Mouse (Mus musculus): ENCODE measurements around the gene Dtymk. TPM values are rescaled to one million over a fixed set of nuclear protein-coding genes. Genes with fewer than 3 reads are reported as not detected.
A peak's percentile ranks its signal among the peaks of the same experiment; 100 is the strongest.

The Dtymk gene
- polyA plus RNA-seq, 1 experiment = 45.2 TPM

DNA sequence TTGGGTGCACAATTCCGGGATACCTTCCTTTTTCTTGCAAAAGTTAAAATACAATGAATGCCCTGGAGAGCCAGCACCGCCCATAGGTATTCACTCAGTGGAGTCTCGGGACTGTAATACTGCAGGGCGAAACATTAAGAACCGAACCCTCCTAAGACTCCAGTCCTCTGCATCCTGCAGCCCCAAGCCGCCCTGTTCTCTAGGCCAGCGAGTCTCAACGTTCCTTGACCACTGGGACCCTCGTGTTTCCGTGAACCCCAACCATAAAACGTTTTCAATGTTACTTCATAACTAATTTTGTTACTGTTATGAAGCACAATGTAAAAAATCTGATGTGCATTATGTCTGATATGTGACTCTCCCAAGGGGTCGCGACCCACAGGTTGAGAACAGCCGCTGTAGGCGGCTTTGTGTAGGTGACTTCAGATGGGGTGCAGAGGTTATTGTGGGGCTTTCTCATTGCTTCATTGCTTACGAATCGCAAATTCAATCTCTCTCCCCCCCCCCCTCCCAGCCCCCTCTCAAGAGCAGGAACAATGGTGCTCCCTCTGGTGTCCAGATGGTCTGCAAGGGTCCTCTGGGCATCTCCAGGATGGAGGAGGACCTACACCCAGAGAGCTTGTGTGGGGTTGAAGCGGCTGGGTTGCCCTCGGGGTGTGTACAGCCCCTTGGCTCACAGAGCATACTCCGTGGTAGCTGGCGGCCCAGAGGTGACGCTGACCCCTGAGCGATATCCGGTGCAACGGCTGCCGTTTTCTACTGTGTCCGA lies 24.2 kb upstream of the Dtymk start:
- no peaks in the 10 kb centered on the region for H3K27me3 ChIP-seq (replicated peaks)
- peaks cover 32% of the 10 kb centered on the region for H3K36me3 ChIP-seq (replicated peaks; ENCODE audit: low read length)
- H3K4me1 ChIP-seq = peaks cover 37% of the 10 kb centered on the region
- no peaks in the 10 kb centered on the region for H3K9me3 ChIP-seq
- TF ChIP-seq GATA1 (IDR thresholded peaks at IDR 0.05; ENCODE audit: borderline replicate concordance, low read length) (no peak), FLI1 (IDR thresholded peaks at IDR 0.05; ENCODE audit: low read length) (no peak)
- peak overlapping the region; percentile 99 for H3K4me3 ChIP-seq (replicated peaks)

DNA sequence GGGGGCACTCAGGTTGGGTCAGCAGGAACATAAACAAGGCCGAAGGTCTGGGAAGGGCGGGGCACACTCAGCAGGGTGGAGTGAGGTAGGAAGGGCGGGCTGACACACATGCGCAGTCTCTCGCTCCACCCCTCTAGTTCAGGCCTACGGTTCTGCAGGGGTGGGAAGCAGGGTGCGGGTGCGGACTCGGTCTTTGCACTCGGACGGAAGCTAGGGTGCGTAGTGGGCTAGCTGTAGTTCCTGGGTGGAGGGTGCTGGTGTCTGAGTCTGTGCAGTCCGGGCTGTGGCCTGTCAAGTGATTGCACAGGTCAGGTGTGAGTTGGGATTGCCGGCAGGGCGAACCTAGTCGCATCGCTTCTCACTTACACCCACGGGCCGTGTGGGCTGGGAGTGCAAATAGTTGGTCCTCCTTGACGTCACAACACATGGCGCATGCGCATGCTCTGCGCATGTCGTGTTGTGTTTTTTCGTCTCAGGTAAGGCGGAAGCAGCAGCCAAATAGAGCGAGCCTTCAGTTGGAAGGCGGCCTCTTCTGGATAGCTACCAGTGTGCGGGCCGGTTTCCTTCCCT lies 23.5 kb upstream of the Dtymk start:
- Histone ChIP-seq H3K4me3 (replicated peaks) (peak overlapping the region; percentile 99), H3K27me3 (replicated peaks) (no peaks in the 10 kb centered on the region), H3K9me3 (no peaks in the 10 kb centered on the region), H3K4me1 (peaks cover 37% of the 10 kb centered on the region), H3K36me3 (replicated peaks; ENCODE audit: low read length) (peaks cover 40% of the 10 kb centered on the region)
- TF ChIP-seq FLI1 (IDR thresholded peaks at IDR 0.05; ENCODE audit: low read length) (no peak), GATA1 (IDR thresholded peaks at IDR 0.05; ENCODE audit: borderline replicate concordance, low read length) (no peak)

DNA sequence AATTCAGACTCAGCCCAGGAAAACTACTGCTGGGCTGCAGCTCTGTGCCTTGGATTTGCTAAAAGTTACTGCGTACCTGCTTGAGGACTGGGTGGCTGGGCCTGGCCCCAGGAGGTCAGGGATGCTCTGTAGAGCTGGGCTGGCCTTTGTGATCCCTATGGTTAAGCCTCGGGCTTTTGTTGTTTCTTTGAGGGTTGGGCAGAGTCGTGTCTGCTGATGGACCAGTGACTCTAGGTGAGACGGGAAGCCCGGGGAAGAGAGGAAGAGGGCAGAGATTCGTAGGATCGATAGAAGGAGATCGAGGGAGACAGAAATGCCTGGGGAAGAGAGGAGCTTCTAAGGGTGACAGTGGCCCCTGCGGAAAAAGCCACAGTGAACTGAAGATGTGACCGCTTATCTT lies 22.9 kb upstream of the Dtymk start, which contains the start of gene D2hgdh:
TSS of gene D2hgdh (plus strand) at position 301 of the 400 bp plus-strand sequence.
- Histone ChIP-seq H3K36me3 (replicated peaks; ENCODE audit: low read length) (peaks cover 41% of the 10 kb centered on the region), H3K4me3 (replicated peaks) (peak within 1 kb of the TSS; percentile 99), H3K4me1 (peaks cover 37% of the 10 kb centered on the region), H3K9me3 (no peaks in the 10 kb centered on the region), H3K27me3 (replicated peaks) (no peaks in the 10 kb centered on the region)
- TF ChIP-seq GATA1 (IDR thresholded peaks at IDR 0.05; ENCODE audit: borderline replicate concordance, low read length) (no peak), FLI1 (IDR thresholded peaks at IDR 0.05; ENCODE audit: low read length) (no peak)

DNA sequence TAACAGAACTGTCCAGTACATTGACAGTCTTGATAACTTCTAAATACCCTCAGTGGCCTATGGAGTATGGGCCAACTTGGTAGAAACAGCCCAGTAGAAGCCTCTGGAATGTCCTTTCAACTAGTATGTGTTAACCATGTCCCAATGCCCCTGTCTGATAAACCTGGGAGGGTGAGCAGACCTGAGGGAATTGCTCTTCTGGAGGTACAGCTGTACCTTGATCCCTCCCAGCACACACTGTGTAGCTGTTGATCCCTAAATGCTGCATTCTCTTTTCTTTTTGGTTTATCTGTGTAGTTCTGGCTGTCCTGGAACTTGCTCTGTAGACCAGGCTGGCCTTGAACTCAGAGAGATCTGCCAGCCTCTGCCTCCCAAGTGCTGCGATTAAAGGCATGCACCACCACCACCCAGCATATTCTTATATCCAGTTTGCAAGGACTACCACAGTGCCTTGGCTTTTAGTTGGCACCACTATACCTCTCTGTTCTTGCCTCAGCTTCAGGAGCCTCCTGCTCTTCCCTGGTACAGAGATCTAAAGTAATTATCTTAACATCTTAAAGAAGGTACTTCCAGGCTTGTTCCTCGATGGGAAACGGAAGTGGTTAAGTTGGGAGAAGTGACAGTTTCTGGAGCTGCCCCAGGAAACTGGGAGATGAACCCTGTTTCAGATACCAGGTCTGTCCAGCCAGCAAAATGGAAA lies 22.2 kb upstream of the Dtymk start:
- Histone ChIP-seq H3K4me3 (replicated peaks) (peak overlapping the region; percentile 99), H3K9me3 (no peaks in the 10 kb centered on the region), H3K27me3 (replicated peaks) (no peaks in the 10 kb centered on the region), H3K36me3 (replicated peaks; ENCODE audit: low read length) (peaks cover 46% of the 10 kb centered on the region), H3K4me1 (peaks cover 37% of the 10 kb centered on the region)
- TF ChIP-seq FLI1 (IDR thresholded peaks at IDR 0.05; ENCODE audit: low read length) = no peak
- TF ChIP-seq GATA1 (IDR thresholded peaks at IDR 0.05; ENCODE audit: borderline replicate concordance, low read length) = no peak

DNA sequence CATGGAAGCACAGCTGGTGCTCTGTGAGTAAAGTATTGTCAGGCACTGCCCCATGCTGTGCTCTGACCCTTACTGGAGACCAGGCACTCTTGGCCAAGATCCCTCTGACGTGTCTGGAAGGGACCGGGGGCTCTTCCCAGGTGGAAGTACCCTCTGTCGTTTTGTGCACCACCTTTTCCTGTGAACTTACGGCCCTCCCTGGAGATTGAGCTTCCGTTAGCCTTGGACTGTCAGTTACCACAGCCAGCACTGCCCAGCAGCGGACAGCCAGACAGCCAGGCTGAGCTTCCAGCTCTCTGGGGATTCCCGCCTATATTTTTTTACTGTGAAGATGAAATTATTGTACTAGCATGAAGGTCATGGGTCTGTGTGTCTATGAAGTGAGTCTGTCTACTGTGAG lies 17.0 kb upstream of the Dtymk start:
- Histone ChIP-seq H3K36me3 (replicated peaks; ENCODE audit: low read length) (peaks cover 85% of the 10 kb centered on the region), H3K9me3 (no peaks in the 10 kb centered on the region), H3K27me3 (replicated peaks) (no peaks in the 10 kb centered on the region), H3K4me3 (replicated peaks) (peak overlapping the region; percentile 51), H3K4me1 (peaks cover 12% of the 10 kb centered on the region)
- no peak for TF ChIP-seq FLI1 (IDR thresholded peaks at IDR 0.05; ENCODE audit: low read length)
- TF ChIP-seq GATA1 (IDR thresholded peaks at IDR 0.05; ENCODE audit: borderline replicate concordance, low read length) = no peak

DNA sequence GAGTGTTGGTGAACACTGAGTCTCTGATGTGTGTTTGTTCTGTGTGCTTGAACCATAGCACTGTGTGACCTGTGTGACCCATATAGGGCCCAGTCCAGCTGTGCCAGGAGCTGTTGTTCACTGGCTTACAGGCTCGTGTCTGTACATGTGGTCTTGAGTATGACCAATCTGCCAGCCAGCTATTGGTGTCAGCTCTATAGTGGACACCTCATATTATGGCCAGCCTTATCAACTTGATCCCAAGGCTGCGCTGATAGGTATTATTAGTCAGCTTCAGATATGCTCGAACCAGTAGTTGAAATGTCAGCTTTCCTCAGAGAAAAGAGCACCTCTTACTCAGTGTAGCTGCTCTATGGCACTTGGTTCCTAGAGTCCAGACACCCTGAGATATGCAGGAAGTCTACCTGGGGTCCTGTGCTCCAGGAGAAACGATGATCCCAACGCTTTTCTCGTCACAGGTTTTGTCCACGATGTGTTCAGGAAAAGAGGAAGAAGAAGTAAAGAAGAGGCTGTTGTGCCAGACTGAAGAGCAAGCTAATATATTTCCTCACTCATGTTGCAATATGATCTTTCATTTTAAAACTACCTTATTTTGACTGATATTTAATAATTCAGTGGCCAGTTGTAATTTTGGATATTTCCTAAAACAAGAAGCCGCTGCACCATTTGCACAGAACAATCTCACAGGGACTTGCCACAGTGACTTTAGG lies 16.2 kb upstream of the Dtymk start:
- Histone ChIP-seq H3K9me3 (no peaks in the 10 kb centered on the region), H3K4me1 (peaks cover 7% of the 10 kb centered on the region), H3K36me3 (replicated peaks; ENCODE audit: low read length) (peaks cover 93% of the 10 kb centered on the region), H3K4me3 (replicated peaks) (no peak overlapping the region), H3K27me3 (replicated peaks) (no peaks in the 10 kb centered on the region)
- no peak for TF ChIP-seq GATA1 (IDR thresholded peaks at IDR 0.05; ENCODE audit: borderline replicate concordance, low read length)
- no peak for TF ChIP-seq FLI1 (IDR thresholded peaks at IDR 0.05; ENCODE audit: low read length)

DNA sequence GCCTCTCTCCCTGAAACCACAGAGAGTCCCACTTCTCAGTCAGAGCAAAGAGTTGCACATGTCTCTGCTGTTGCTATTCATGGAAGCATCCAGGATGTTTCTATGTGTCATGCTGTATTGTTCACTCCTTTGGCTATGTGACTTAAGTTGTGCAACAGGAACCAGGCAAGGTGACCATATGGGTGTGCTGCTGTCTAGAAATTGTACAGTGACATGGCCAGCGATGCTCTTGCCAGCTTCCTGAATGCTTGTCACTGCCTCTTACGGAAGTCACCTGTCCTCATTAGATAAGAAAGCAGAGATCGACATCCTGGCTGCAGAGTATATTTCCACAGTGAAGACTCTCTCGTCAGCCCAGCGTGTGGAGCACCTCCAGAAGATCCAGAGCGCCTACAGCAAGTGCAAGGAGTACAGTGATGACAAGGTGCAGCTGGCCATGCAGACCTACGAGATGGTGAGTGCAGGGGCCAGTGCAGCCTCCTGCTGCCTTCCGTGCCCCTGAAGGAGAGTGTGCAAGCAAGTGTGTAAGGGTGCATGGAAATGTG lies 9.8 kb upstream of the Dtymk start:
- Histone ChIP-seq H3K27me3 (replicated peaks) (no peaks in the 10 kb centered on the region), H3K4me1 (peaks cover 8% of the 10 kb centered on the region), H3K4me3 (replicated peaks) (no peak overlapping the region), H3K36me3 (replicated peaks; ENCODE audit: low read length) (peaks cover 88% of the 10 kb centered on the region), H3K9me3 (no peaks in the 10 kb centered on the region)
- TF ChIP-seq FLI1 (IDR thresholded peaks at IDR 0.05; ENCODE audit: low read length) (no peak), GATA1 (IDR thresholded peaks at IDR 0.05; ENCODE audit: borderline replicate concordance, low read length) (no peak)

DNA sequence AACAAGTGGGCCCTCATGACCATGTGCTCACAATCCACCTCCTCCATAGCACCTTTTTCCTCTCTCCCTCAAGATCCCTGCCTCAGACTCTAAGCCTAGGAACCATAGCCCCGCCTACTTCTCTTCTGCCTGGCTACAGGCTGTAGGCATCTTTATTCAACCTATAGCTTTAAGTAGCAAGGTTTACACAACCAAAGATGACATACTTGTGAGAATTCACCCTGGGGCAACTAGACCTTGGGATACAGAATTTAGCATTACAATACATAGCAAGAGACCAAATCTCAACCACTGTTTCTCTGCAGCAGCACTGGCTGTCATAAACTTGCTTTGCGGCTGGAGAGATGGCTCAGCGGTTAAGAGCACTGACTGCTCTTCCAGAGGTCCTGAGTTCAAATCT lies 8.3 kb upstream of the Dtymk start:
- Histone ChIP-seq H3K36me3 (replicated peaks; ENCODE audit: low read length) (peaks cover 82% of the 10 kb centered on the region), H3K4me3 (replicated peaks) (no peak overlapping the region), H3K27me3 (replicated peaks) (no peaks in the 10 kb centered on the region), H3K9me3 (no peaks in the 10 kb centered on the region), H3K4me1 (peaks cover 22% of the 10 kb centered on the region)
- TF ChIP-seq FLI1 (IDR thresholded peaks at IDR 0.05; ENCODE audit: low read length) (no peak), GATA1 (IDR thresholded peaks at IDR 0.05; ENCODE audit: borderline replicate concordance, low read length) (no peak)

DNA sequence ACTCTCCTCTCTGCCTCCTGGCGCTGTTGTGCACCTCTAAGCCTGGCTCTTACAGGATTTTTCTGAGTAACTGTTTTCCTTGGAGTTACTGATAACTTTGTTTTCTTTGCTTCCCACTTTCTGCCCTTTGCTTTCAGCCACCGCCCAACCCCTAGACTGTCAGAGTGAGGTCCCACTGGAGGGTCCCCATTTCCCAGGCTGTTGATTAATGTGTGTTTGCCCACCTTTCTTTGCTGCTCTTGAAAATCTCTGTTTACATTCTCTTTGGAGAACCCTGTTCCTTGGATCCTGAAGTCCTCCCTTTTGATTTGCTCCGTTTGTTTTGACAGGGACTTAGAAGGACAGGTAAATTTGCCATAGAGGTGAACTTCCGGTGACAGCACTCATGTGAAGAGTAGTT lies 7.1 kb upstream of the Dtymk start:
- no peak overlapping the region for H3K4me3 ChIP-seq (replicated peaks)
- H3K4me1 ChIP-seq = peaks cover 30% of the 10 kb centered on the region
- H3K27me3 ChIP-seq (replicated peaks) = no peaks in the 10 kb centered on the region
- TF ChIP-seq FLI1 (IDR thresholded peaks at IDR 0.05; ENCODE audit: low read length) (no peak), GATA1 (IDR thresholded peaks at IDR 0.05; ENCODE audit: borderline replicate concordance, low read length) (no peak)
- H3K36me3 ChIP-seq (replicated peaks; ENCODE audit: low read length) = peaks cover 70% of the 10 kb centered on the region
- H3K9me3 ChIP-seq = no peaks in the 10 kb centered on the region
